Mouse (Mus musculus) brain, embryonic 14.5 days (tissue): ENCODE measurements around the gene Limch1.

Source experiments
- CTCF ChIP-seq: fragments of 200-500 bp; IDR thresholded peaks from 2 replicates; pipeline ENCODE4 v1.5.1; 2012; ENCODE audit warnings: inconsistent platforms, mild to moderate bottlenecking, moderate library complexity, borderline replicate concordance; ENCODE audit not compliant: insufficient read depth, insufficient read length; ENCODE audit errors: extremely low read depth
- POLR2A ChIP-seq: fragments of 200-500 bp; IDR thresholded peaks from 2 replicates; pipeline ENCODE4 v1.6.1; 2012; ENCODE audit warnings: mild to moderate bottlenecking, inconsistent platforms, borderline replicate concordance; ENCODE audit not compliant: poor library complexity, insufficient read depth, insufficient read length, severe bottlenecking; ENCODE audit errors: extremely low read depth

DNA sequence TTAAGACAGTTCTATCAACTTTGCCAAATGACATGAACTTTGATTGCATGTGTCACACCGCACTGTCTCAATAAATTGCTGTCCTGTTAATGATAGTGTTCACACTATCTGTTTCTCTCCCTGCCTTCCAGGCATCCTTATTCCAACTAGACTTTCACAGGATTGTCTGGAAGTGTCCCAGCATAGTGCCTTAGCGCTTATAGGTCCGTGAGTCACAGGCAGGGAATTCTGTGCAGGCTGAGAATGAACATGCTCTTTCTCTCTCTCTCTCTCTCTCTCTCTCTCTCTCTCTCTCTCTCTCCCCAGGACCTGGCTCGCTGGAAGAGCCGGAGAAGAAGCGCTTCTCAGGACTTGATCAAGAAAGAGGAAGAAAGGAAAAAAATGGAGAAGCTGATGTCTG, 252.7 kb downstream of the Limch1 start:
- TF ChIP-seq CTCF, result no peak
- TF ChIP-seq POLR2A, result no peak
